Mouse (Mus musculus): ENCODE data around the gene Sp4. TPM values are rescaled to one million over a fixed set of nuclear protein-coding genes. Genes with fewer than 3 reads are reported as not detected.

Gene Sp4
- polyA plus RNA-seq, 1 experiment: 25.3 TPM

DNA sequence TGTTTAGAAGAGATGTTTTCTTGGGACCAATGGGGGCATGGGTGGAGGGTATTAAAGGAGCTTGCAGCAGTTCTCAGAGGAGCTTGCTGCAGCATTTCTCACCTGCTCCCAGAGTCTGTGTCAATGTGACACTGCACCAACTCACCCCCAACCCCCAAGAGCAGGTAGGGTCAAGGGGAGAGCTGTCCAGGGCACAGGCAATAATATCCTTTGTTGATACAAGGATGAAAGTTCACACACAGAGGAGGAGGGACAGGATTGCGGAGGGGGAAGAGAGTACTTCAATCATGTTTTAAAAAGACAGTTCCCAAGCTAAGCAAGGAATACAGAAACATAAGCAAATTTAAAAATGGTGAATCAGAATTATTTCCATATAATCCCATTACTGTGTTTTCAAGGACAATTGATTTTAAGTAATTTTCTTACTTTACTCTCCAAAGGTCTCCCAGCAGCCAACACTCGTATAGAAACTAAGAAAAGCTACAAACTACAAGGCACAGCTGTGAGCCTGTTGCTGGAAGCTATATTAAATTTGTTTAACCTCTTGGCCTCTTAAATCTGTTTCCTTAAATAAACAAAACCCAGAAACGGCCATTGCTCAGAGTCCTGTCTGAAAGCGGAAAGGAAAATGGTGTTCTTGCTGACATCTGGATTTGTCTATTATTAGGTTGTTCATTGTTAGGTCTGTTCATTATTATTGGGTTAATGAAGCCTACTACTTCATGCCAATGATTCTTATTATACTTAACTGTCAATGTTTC lies 114.9 kb downstream of the Sp4 start:
- DNase-seq (ENCODE audit: low read depth): no peak
- no peak for TF ChIP-seq POLR2A (IDR thresholded peaks at IDR 0.05; ENCODE audit: borderline replicate concordance, extremely low read depth, insufficient read depth, insufficient read length, poor library complexity, severe bottlenecking)

Other genes starting within 250 kb of the Sp4 start
- gene Dnah11, start 102.4 kb downstream of the Sp4 start, polyA plus RNA-seq (2012; rRNA removed): 0.43 and 0.97 TPM in 2 replicates

Data from brain, embryonic 14.5 days (tissue).